Mouse (Mus musculus): ENCODE measurements at regions not wholly inside any gene's neighbourhood (a gene's known extent, or its start where the extent isn't known, plus 50 kb on each side); places are given as distances from the start of the nearest gene placed in this dataset.

- Histone ChIP-seq H3K4me3 (ENCODE audit: insufficient read depth, low read depth, low read length) (no peak overlapping the region), H3K27me3 (replicated peaks; ENCODE audit: control insufficient read depth, insufficient read depth, low read length) (no peaks in the 10 kb centered on the region), H3K27ac (ENCODE audit: insufficient read depth, low read depth, low read length) (no peak overlapping the region), H3K4me1 (ENCODE audit: control insufficient read depth, insufficient read depth, low read length) (no peaks in the 10 kb centered on the region), H3K36me3 (ENCODE audit: control insufficient read depth, insufficient read depth, low read length) (no peaks in the 10 kb centered on the region)
- no peak for DNase-seq
- TF ChIP-seq POLR2A (IDR thresholded peaks at IDR 0.05; ENCODE audit: low read depth, low read length) = no peak
- no peak for TF ChIP-seq CTCF (conservative IDR thresholded peaks at IDR 0.05; ENCODE audit: insufficient read depth, insufficient read length, low read depth, low read length)
- WGBS = 91% methylated on average over 3 of the region's 3 CpGs
Measured at GRCm38 (mm10) chr16:49358404-49358803, 301.1 kb downstream of the Myh15 start.

GRCm38 (mm10) chr16:49361731-49362130, 304.4 kb downstream of the Myh15 start:
- DNase-seq = no peak
- Histone ChIP-seq H3K4me3 (ENCODE audit: insufficient read depth, low read depth, low read length) (no peak overlapping the region), H3K27me3 (replicated peaks; ENCODE audit: control insufficient read depth, insufficient read depth, low read length) (no peaks in the 10 kb centered on the region), H3K36me3 (ENCODE audit: control insufficient read depth, insufficient read depth, low read length) (no peaks in the 10 kb centered on the region), H3K4me1 (ENCODE audit: control insufficient read depth, insufficient read depth, low read length) (no peaks in the 10 kb centered on the region), H3K27ac (ENCODE audit: insufficient read depth, low read depth, low read length) (no peak overlapping the region)
- 96% methylated on average over 1 of the region's 1 CpGs for WGBS
- TF ChIP-seq POLR2A (IDR thresholded peaks at IDR 0.05; ENCODE audit: low read depth, low read length) = no peak
- no peak for TF ChIP-seq CTCF (conservative IDR thresholded peaks at IDR 0.05; ENCODE audit: insufficient read depth, insufficient read length, low read depth, low read length)

- TF ChIP-seq CTCF (conservative IDR thresholded peaks at IDR 0.05; ENCODE audit: insufficient read depth, insufficient read length, low read depth, low read length) = no peak
- TF ChIP-seq POLR2A (IDR thresholded peaks at IDR 0.05; ENCODE audit: low read depth, low read length) = no peak
- H3K27ac ChIP-seq (ENCODE audit: insufficient read depth, low read depth, low read length) = no peak overlapping the region
- no peak overlapping the region for H3K4me3 ChIP-seq (ENCODE audit: insufficient read depth, low read depth, low read length)
- H3K36me3 ChIP-seq (ENCODE audit: control insufficient read depth, insufficient read depth, low read length) = no peaks in the 10 kb centered on the region
- H3K27me3 ChIP-seq (replicated peaks; ENCODE audit: control insufficient read depth, insufficient read depth, low read length) = no peaks in the 10 kb centered on the region
- DNase-seq = no peak
- H3K4me1 ChIP-seq (ENCODE audit: control insufficient read depth, insufficient read depth, low read length) = no peaks in the 10 kb centered on the region
- WGBS = 77% methylated on average over 9 of the region's 9 CpGs
Measured at GRCm38 (mm10) chr16:49369450-49369849, 312.2 kb downstream of the Myh15 start.

GRCm38 (mm10) chr16:49375108-49375507, 317.8 kb downstream of the Myh15 start:
- Histone ChIP-seq H3K27me3 (replicated peaks; ENCODE audit: control insufficient read depth, insufficient read depth, low read length) (no peaks in the 10 kb centered on the region), H3K4me1 (ENCODE audit: control insufficient read depth, insufficient read depth, low read length) (no peaks in the 10 kb centered on the region), H3K36me3 (ENCODE audit: control insufficient read depth, insufficient read depth, low read length) (no peaks in the 10 kb centered on the region), H3K4me3 (ENCODE audit: insufficient read depth, low read depth, low read length) (no peak overlapping the region), H3K27ac (ENCODE audit: insufficient read depth, low read depth, low read length) (no peak overlapping the region)
- DNase-seq = no peak
- WGBS = 85% methylated on average over 4 of the region's 4 CpGs
- TF ChIP-seq POLR2A (IDR thresholded peaks at IDR 0.05; ENCODE audit: low read depth, low read length) = no peak
- TF ChIP-seq CTCF (conservative IDR thresholded peaks at IDR 0.05; ENCODE audit: insufficient read depth, insufficient read length, low read depth, low read length) = no peak

- Histone ChIP-seq H3K27ac (ENCODE audit: insufficient read depth, low read depth, low read length) (no peak overlapping the region), H3K27me3 (replicated peaks; ENCODE audit: control insufficient read depth, insufficient read depth, low read length) (no peaks in the 10 kb centered on the region), H3K4me3 (ENCODE audit: insufficient read depth, low read depth, low read length) (no peak overlapping the region), H3K4me1 (ENCODE audit: control insufficient read depth, insufficient read depth, low read length) (no peaks in the 10 kb centered on the region), H3K36me3 (ENCODE audit: control insufficient read depth, insufficient read depth, low read length) (no peaks in the 10 kb centered on the region)
- DNase-seq = no peak
- TF ChIP-seq POLR2A (IDR thresholded peaks at IDR 0.05; ENCODE audit: low read depth, low read length) = no peak
- TF ChIP-seq CTCF (conservative IDR thresholded peaks at IDR 0.05; ENCODE audit: insufficient read depth, insufficient read length, low read depth, low read length) = no peak
Measured at GRCm38 (mm10) chr16:49378917-49379473, 320.0 kb upstream of the Ift57 start.

- Histone ChIP-seq H3K27me3 (replicated peaks; ENCODE audit: control insufficient read depth, insufficient read depth, low read length) (no peaks in the 10 kb centered on the region), H3K36me3 (ENCODE audit: control insufficient read depth, insufficient read depth, low read length) (no peaks in the 10 kb centered on the region), H3K4me1 (ENCODE audit: control insufficient read depth, insufficient read depth, low read length) (no peaks in the 10 kb centered on the region), H3K4me3 (ENCODE audit: insufficient read depth, low read depth, low read length) (no peak overlapping the region), H3K27ac (ENCODE audit: insufficient read depth, low read depth, low read length) (no peak overlapping the region)
- TF ChIP-seq POLR2A (IDR thresholded peaks at IDR 0.05; ENCODE audit: low read depth, low read length) = no peak
- TF ChIP-seq CTCF (conservative IDR thresholded peaks at IDR 0.05; ENCODE audit: insufficient read depth, insufficient read length, low read depth, low read length) = no peak
- no peak for DNase-seq
- WGBS = 24% methylated on average over 4 of the region's 4 CpGs
Measured at GRCm38 (mm10) chr16:49388135-49388534, 310.9 kb upstream of the Ift57 start.

- DNase-seq = peak; percentile 9
- TF ChIP-seq CTCF (conservative IDR thresholded peaks at IDR 0.05; ENCODE audit: insufficient read depth, insufficient read length, low read depth, low read length) = no peak
- no peak for TF ChIP-seq POLR2A (IDR thresholded peaks at IDR 0.05; ENCODE audit: low read depth, low read length)
- Histone ChIP-seq H3K36me3 (ENCODE audit: control insufficient read depth, insufficient read depth, low read length) (no peaks in the 10 kb centered on the region), H3K27me3 (replicated peaks; ENCODE audit: control insufficient read depth, insufficient read depth, low read length) (no peaks in the 10 kb centered on the region; the same call in 1 of the 2 replicates), H3K4me1 (ENCODE audit: control insufficient read depth, insufficient read depth, low read length) (peaks cover 5% of the 10 kb centered on the region; the same call in 1 of the 2 replicates), H3K27ac (ENCODE audit: insufficient read depth, low read depth, low read length) (no peak overlapping the region), H3K4me3 (ENCODE audit: insufficient read depth, low read depth, low read length) (no peak overlapping the region)
- 14% methylated on average over 16 of the region's 16 CpGs for WGBS
Measured at GRCm38 (mm10) chr16:49407956-49408795, 290.9 kb upstream of the Ift57 start.

Measured in kidney, adult 2 months (tissue).